Comparison of ENCODE assay signal across 1 mouse cellular context in genomic region chr13:23582219-23583056, GRCm38 (mm10).
TF ChIP-seq lines count a peak whose summit lies in the region.

No protein-coding gene starts in this region.

TF ChIP-seq in CH12.LX, 34 proteins besides CTCF, POLR2A, EP300 and RAD21 (continued from another document):
- TF ChIP-seq MYC (IDR thresholded peaks at IDR 0.05; ENCODE audit: low read depth, low read length) = peak; percentile 77
- TF ChIP-seq POLR2AphosphoS2 (IDR thresholded peaks at IDR 0.05; ENCODE audit: low read depth, low read length) = peak; percentile 92
- TF ChIP-seq KAT2A (IDR thresholded peaks at IDR 0.05; ENCODE audit: insufficient replicate concordance, low read length) = no peak
- no peak for TF ChIP-seq TCF12 (IDR thresholded peaks at IDR 0.05; ENCODE audit: low read depth, low read length)
